Mouse (Mus musculus): ENCODE data around the gene Lsm6. TPM values are rescaled to one million over a fixed set of nuclear protein-coding genes. Genes with fewer than 3 reads are reported as not detected.

Gene Lsm6
- polyA plus RNA-seq, 2 experiments: 126 to 276 TPM

DNA sequence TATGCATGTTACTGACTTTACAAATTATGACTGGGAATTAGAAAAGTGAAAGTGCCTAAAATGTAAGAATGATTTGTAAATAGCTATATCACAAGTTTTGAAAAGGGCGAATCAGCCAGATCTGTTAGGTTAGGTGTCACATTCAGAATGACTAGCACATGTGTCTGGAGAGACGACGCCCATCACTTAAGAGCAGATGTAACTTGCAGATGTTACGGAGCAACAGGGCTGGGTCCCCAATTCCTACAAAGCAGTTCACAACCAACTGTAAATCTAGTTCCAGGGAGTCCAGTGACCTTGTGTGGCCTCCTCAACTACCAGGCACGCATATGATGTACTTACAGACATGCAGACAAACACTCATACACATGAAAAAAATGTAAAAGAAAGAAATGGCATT is 12.5 kb downstream of the Lsm6 start:
- Histone ChIP-seq H3K4me1 (ENCODE audit: control insufficient read depth, insufficient read depth, low read length) (no peaks in the 10 kb centered on the region), H3K9me3 (ENCODE audit: control insufficient read depth, low read length) (no peaks in the 10 kb centered on the region), H3K27ac (replicated peaks; ENCODE audit: low read depth, low read length) (no peak overlapping the region), H3K4me3 (replicated peaks; ENCODE audit: low read length) (no peak overlapping the region), H3K36me3 (ENCODE audit: control insufficient read depth, insufficient read depth, low read length) (peaks cover 80% of the 10 kb centered on the region), H3K4me2 (replicated peaks; ENCODE audit: low read depth, low read length, severe bottlenecking) (no peak overlapping the region), H3K9ac (ENCODE audit: low read depth, low read length, severe bottlenecking) (no peak overlapping the region), H3K27me3 (ENCODE audit: control insufficient read depth, insufficient read depth, low read length) (no peaks in the 10 kb centered on the region)
- WGBS: 82% methylated on average over 5 of the region's 5 CpGs
- no peak for TF ChIP-seq POLR2A (IDR thresholded peaks at IDR 0.05; ENCODE audit: borderline replicate concordance, extremely low read depth, insufficient read depth, insufficient read length)
- DNase-seq (ENCODE audit: low spot score) (no peak), ATAC-seq (ENCODE audit: low FRiP score, low read depth) (no peak)

GRCm38 (mm10) chr8:78807283-78807682 is 13.7 kb downstream of the Lsm6 start:
- 89% methylated on average over 9 of the region's 9 CpGs for WGBS
- H3K4me1 ChIP-seq (ENCODE audit: control insufficient read depth, insufficient read depth, low read length): no peaks in the 10 kb centered on the region
- no peak overlapping the region for H3K4me3 ChIP-seq (replicated peaks; ENCODE audit: low read length)
- H3K36me3 ChIP-seq (ENCODE audit: control insufficient read depth, insufficient read depth, low read length): peaks cover 80% of the 10 kb centered on the region
- TF ChIP-seq POLR2A (IDR thresholded peaks at IDR 0.05; ENCODE audit: borderline replicate concordance, extremely low read depth, insufficient read depth, insufficient read length): no peak
- no peaks in the 10 kb centered on the region for H3K27me3 ChIP-seq (ENCODE audit: control insufficient read depth, insufficient read depth, low read length)
- no peak for ATAC-seq (ENCODE audit: low FRiP score, low read depth)
- H3K27ac ChIP-seq (replicated peaks; ENCODE audit: low read depth, low read length): no peak overlapping the region
- no peak for DNase-seq (ENCODE audit: low spot score)
- no peaks in the 10 kb centered on the region for H3K9me3 ChIP-seq (ENCODE audit: control insufficient read depth, low read length)
- H3K4me2 ChIP-seq (replicated peaks; ENCODE audit: low read depth, low read length, severe bottlenecking): no peak overlapping the region
- H3K9ac ChIP-seq (ENCODE audit: low read depth, low read length, severe bottlenecking): no peak overlapping the region

GRCm38 (mm10) chr8:78806006-78806405 is 14.9 kb downstream of the Lsm6 start:
- DNase-seq (ENCODE audit: low spot score) (no peak), ATAC-seq (ENCODE audit: low FRiP score, low read depth) (no peak)
- Histone ChIP-seq H3K27me3 (ENCODE audit: control insufficient read depth, insufficient read depth, low read length) (no peaks in the 10 kb centered on the region), H3K9ac (ENCODE audit: low read depth, low read length, severe bottlenecking) (no peak overlapping the region), H3K27ac (replicated peaks; ENCODE audit: low read depth, low read length) (no peak overlapping the region), H3K4me2 (replicated peaks; ENCODE audit: low read depth, low read length, severe bottlenecking) (no peak overlapping the region), H3K36me3 (ENCODE audit: control insufficient read depth, insufficient read depth, low read length) (peaks cover 67% of the 10 kb centered on the region), H3K4me3 (replicated peaks; ENCODE audit: low read length) (no peak overlapping the region), H3K9me3 (ENCODE audit: control insufficient read depth, low read length) (no peaks in the 10 kb centered on the region), H3K4me1 (ENCODE audit: control insufficient read depth, insufficient read depth, low read length) (no peaks in the 10 kb centered on the region)
- TF ChIP-seq POLR2A (IDR thresholded peaks at IDR 0.05; ENCODE audit: borderline replicate concordance, extremely low read depth, insufficient read depth, insufficient read length): no peak
- WGBS: 89% methylated on average over 5 of the region's 5 CpGs

- no peak overlapping the region for H3K4me2 ChIP-seq (replicated peaks; ENCODE audit: low read depth, low read length, severe bottlenecking)
- H3K4me3 ChIP-seq (replicated peaks; ENCODE audit: low read length): no peak overlapping the region
- H3K27me3 ChIP-seq (ENCODE audit: control insufficient read depth, insufficient read depth, low read length): no peaks in the 10 kb centered on the region
- 90% methylated on average over 6 of the region's 6 CpGs for WGBS
- DNase-seq (ENCODE audit: low spot score): no peak
- no peaks in the 10 kb centered on the region for H3K9me3 ChIP-seq (ENCODE audit: control insufficient read depth, low read length)
- no peak overlapping the region for H3K27ac ChIP-seq (replicated peaks; ENCODE audit: low read depth, low read length)
- ATAC-seq (ENCODE audit: low FRiP score, low read depth): no peak
- no peak for TF ChIP-seq POLR2A (IDR thresholded peaks at IDR 0.05; ENCODE audit: borderline replicate concordance, extremely low read depth, insufficient read depth, insufficient read length)
- peaks cover 22% of the 10 kb centered on the region for H3K36me3 ChIP-seq (ENCODE audit: control insufficient read depth, insufficient read depth, low read length)
- no peak overlapping the region for H3K9ac ChIP-seq (ENCODE audit: low read depth, low read length, severe bottlenecking)
- H3K4me1 ChIP-seq (ENCODE audit: control insufficient read depth, insufficient read depth, low read length): no peaks in the 10 kb centered on the region
These were observed 19.7 kb downstream of the Lsm6 start for GRCm38 (mm10) chr8:78801201-78801600.

DNA sequence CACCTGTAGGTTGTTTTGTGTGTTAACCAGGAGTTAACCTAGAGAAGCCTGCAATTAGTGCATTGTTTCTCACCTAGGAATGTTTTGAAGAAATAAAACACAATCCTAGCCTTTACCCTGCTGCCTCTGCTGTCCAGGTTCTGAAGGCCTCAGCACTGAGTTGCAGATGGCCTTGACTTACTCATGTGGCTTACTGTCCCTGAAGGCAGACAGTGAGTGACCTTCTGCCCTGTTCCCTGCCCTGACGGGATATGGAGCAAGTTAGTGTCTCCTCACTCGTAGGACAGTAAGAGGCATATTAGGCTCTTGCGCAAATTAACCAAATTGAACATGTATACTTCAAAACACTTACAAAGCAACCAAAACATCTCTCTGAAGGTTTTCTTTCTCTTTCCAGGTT is 22.3 kb downstream of the Lsm6 start:
- H3K9ac ChIP-seq (ENCODE audit: low read depth, low read length, severe bottlenecking): no peak overlapping the region
- 88% methylated on average over 3 of the region's 3 CpGs for WGBS
- peaks cover 4% of the 10 kb centered on the region; the same call in 1 of the 2 replicates for H3K36me3 ChIP-seq (ENCODE audit: control insufficient read depth, insufficient read depth, low read length)
- ATAC-seq (ENCODE audit: low FRiP score, low read depth) (no peak), DNase-seq (ENCODE audit: low spot score) (no peak)
- no peak for TF ChIP-seq POLR2A (IDR thresholded peaks at IDR 0.05; ENCODE audit: borderline replicate concordance, extremely low read depth, insufficient read depth, insufficient read length)
- no peaks in the 10 kb centered on the region for H3K9me3 ChIP-seq (ENCODE audit: control insufficient read depth, low read length)
- H3K4me2 ChIP-seq (replicated peaks; ENCODE audit: low read depth, low read length, severe bottlenecking): no peak overlapping the region
- H3K4me1 ChIP-seq (ENCODE audit: control insufficient read depth, insufficient read depth, low read length): no peaks in the 10 kb centered on the region
- H3K27ac ChIP-seq (replicated peaks; ENCODE audit: low read depth, low read length): no peak overlapping the region
- no peak overlapping the region for H3K4me3 ChIP-seq (replicated peaks; ENCODE audit: low read length)
- no peaks in the 10 kb centered on the region for H3K27me3 ChIP-seq (ENCODE audit: control insufficient read depth, insufficient read depth, low read length)

DNA sequence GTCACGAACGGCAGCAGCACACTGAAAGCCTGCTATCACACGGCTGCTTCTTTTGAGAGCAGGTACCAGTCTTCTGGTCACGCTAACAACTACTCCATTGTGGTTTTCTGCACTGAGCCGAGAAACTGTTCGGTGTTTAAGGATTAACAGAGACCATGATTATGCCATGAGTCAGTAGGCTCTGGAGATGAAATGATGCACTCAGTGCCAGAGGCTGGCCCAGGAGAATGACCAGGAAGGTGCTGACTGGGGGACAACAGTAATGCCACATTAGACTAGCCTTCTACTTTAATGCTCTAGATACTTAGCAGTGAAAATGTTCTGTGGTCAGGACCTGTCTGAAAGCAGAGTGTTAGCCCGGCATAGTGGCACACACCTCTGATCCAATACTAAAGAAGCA is 23.0 kb downstream of the Lsm6 start:
- Histone ChIP-seq H3K4me3 (replicated peaks; ENCODE audit: low read length) (no peak overlapping the region), H3K4me1 (ENCODE audit: control insufficient read depth, insufficient read depth, low read length) (no peaks in the 10 kb centered on the region), H3K9me3 (ENCODE audit: control insufficient read depth, low read length) (no peaks in the 10 kb centered on the region), H3K36me3 (ENCODE audit: control insufficient read depth, insufficient read depth, low read length) (peaks cover 4% of the 10 kb centered on the region; the same call in 1 of the 2 replicates), H3K27ac (replicated peaks; ENCODE audit: low read depth, low read length) (no peak overlapping the region), H3K9ac (ENCODE audit: low read depth, low read length, severe bottlenecking) (no peak overlapping the region), H3K27me3 (ENCODE audit: control insufficient read depth, insufficient read depth, low read length) (no peaks in the 10 kb centered on the region), H3K4me2 (replicated peaks; ENCODE audit: low read depth, low read length, severe bottlenecking) (no peak overlapping the region)
- ATAC-seq (ENCODE audit: low FRiP score, low read depth) (no peak), DNase-seq (ENCODE audit: low spot score) (no peak)
- TF ChIP-seq POLR2A (IDR thresholded peaks at IDR 0.05; ENCODE audit: borderline replicate concordance, extremely low read depth, insufficient read depth, insufficient read length): no peak
- 87% methylated on average over 7 of the region's 7 CpGs for WGBS
